Mouse (Mus musculus): ENCODE measurements at regions not wholly inside any gene's neighbourhood (a gene's known extent, or its start where the extent isn't known, plus 50 kb on each side); places are given as distances from the start of the nearest gene placed in this dataset.

- no peak for TF ChIP-seq CTCF (IDR thresholded peaks at IDR 0.05; ENCODE audit: control insufficient read depth, insufficient read depth, insufficient read length)
- TF ChIP-seq MAX (IDR thresholded peaks at IDR 0.05): no peak
- no peak for TF ChIP-seq MYOD1 (IDR thresholded peaks at IDR 0.05; ENCODE audit: control insufficient read depth, insufficient read length, low read depth)
- no peak for TF ChIP-seq USF1 (IDR thresholded peaks at IDR 0.05; ENCODE audit: low read depth)
- TF ChIP-seq CEBPB (IDR thresholded peaks at IDR 0.05; ENCODE audit: low read depth): no peak
- TF ChIP-seq MYOG (IDR thresholded peaks at IDR 0.05; ENCODE audit: control insufficient read depth, extremely low read depth, insufficient read length): no peak
Measured at GRCm38 (mm10) chr10:111581847-111582246, 75.8 kb downstream of the Phlda1 start.

All from C2C12 (cell line).